Mouse (Mus musculus): ENCODE results near the gene Bmp7.

The Bmp7 gene

GRCm38 (mm10) chr2:172846311-172846575, 93.9 kb downstream of the Bmp7 start:
- no peak for DNase-seq

DNA sequence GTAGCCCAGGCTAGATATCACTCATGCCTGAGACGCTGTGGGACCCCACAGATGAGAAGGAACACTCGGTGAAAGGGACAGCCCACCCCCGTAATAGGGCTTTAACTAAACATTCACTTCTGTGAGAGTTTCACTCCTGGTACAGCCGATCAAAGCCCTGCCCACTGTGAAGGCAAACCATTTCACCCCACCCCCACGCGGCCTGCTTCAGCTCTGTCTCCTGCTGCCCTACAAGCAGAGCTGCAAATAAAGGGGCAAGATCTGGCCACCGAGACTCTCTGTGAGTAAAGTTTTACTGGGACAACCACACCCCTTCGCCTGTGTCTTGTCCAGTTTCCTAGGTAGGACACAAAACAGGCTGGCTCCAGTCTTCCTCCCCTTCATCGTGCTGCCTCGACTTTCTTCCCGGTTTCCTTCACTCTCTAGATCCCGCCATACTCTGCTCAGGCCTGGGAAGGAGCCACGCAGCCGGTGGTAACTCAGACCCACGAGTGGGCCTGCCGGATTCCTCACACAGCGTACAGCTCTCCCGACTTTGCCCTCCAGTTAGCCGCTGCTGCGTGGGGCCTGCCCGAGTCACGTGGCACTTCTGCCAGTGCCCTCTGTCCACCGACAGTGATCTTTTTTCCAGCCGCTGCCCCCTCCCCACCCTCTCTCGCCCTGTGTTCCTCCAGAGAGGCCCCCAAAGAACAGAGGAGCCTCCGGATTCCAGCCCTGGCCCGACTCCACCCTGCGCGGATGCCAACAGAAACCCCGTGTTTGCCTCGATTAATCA, 94.4 kb downstream of the Bmp7 start:
- DNase-seq, result no peak

DNA sequence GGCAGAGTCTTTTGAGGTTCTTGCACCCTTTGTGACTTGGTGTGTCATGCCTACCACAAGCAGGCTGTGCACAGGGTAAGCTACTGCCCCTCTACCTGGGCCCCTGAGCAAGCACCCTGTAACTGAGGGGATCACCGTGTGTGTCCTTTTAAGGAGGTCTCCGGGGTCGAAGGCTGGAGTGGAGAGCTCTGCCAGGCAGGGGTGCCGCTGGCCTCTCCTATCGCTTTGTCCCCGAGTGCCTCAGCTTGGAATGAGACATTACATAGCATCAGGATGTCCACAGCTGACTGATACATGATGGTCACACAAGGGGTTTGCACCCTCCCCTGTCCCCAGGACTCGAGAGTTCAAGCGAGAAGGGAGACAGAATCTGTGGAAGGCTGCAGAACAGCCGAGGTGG, 96.2 kb downstream of the Bmp7 start:
- DNase-seq, result no peak

DNA sequence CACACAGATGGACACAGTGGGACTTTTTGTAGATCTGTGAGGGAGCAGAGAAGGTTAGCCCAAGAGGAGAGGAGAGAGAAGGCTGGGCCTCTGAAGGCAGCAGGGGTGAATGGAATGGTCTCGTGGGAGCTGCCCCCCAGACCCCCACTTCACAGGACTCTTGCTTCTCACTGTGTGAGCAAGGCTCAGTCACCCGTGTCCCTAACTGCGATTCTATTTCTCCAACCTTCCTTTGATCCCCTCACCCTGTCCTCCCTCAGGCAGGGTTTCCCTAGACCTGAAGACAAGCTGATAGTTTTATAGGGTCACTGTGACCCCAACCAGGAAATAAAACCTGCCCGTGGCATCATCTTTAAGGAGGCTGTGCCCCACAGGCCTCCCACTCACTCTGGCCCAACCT, 97.8 kb downstream of the Bmp7 start:
- no peak for DNase-seq

GRCm38 (mm10) chr2:172840905-172841750, 99.0 kb downstream of the Bmp7 start:
- no peak for DNase-seq

DNA sequence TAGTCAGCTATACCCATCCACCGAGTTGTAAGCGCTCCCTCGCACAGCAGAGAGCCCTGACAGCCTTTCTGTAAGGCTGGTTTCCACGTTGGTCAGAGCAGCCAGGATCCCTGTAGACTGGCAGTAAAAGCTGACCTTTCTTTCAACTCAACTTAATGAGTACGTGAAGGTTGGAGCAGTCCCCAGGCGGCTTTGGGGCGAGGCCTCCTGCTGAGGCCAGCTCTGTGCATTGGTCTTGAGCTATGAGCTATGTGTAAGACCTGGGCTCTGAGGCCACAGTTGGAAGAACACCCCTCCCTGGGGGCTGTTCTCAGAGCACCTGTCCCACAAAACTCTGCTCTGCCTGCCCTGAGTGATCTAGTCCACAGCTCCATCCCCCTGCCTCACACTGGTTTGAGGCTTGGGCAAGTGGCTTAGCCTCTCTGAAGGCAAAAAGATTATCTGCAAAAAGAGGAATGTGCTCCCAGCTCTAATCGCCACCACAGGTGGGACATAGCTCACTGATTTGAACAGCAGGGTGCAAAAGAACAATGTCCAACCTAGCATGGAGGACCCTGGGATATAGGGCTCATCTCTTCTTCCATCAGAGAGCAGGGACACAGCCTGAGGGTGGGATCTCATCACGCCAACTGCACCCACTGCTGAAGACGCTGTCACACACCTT, 100.7 kb downstream of the Bmp7 start:
- DNase-seq, result no peak

DNA sequence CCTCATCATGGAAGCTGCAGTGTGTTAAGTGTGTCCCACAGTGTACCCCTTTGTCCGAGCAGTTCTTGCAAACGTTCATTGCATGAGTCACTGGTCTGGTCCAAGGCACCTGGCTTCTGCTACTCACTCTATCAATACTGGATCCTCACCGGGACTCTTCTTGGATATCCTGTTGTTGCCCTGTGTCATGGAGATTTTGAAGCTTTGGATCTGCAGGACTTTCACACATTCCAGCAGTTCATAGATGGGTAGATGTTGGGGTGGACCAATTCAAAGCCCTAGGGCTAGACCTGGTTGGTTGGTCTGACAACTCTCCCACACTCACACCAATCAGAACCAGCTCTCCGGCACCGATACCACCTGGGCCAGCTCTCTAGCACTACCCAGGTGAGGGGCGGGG, 103.6 kb downstream of the Bmp7 start:
- no peak for DNase-seq

GRCm38 (mm10) chr2:172833196-172833595, 106.9 kb downstream of the Bmp7 start:
- no peak for DNase-seq

DNA sequence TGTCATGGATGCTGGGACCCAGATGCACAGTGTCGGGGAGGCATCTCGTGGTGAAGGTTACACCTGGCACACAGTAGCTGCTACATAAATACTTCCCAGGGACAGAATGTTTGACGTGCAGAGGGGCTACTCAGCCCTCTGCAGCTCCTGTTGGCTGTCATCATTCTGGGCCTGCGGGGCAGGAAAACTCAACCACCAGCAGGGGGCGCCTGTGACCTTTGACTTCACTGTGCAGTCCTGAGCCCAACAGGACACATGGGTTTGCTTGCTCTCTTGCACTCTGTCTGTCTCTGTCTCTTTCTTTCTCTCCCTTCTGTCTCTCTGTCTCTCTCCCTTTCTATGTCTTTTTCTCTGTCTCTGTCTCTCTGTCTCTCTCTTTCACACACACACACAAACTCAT, 108.4 kb downstream of the Bmp7 start:
- peak; percentile 35 to 70 for DNase-seq

GRCm38 (mm10) chr2:172831133-172831532, 109.0 kb downstream of the Bmp7 start:
- DNase-seq, result peak; percentile 58 to 85

DNA sequence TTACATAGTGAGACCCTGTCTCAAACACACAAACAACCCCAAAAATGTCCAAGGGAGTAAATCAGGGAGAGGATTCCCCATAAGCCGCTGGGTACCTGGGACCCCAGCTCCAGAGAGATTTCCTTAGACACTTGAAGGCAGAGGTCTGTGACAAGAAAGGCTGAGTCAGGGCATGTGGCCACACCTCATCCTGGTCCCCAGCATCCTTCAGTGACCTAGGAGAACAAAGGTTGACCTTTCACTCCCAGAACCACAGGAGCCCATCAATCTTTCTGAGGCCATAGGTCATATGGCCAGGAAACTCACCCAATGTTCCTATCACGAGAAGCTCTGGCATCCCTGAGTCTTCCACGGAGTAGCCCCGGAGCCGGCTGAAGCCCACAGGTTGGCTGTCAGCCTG, 111.9 kb downstream of the Bmp7 start:
- no peak for DNase-seq

DNA sequence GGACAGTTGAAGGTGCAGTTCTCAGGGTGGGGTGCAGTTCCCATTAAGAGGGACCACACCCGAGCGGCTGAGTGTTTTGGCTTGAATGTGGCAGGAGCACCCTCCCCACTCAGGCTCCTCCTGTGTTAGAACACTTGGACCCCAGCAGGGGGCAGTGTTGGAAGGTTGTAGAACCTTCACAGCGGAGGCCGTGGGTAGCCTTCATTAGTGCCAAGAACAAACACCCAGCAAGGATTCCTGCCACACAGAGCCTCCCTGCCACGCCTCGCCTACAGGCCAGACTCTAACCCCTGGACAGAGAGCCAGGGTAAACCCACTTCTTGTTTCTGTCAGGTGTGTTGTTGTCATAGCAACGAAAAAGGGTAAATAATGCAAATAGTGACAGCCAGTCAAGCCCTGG, 112.6 kb downstream of the Bmp7 start:
- DNase-seq, result no peak

- DNase-seq, result no peak
These were observed 114.4 kb downstream of the Bmp7 start for GRCm38 (mm10) chr2:172825785-172826145.

GRCm38 (mm10) chr2:172824906-172825784, 115.0 kb downstream of the Bmp7 start:
- no peak for DNase-seq

- DNase-seq, result no peak
These were observed 121.4 kb downstream of the Bmp7 start for GRCm38 (mm10) chr2:172818631-172819230.
